Mouse (Mus musculus): ENCODE measurements around the gene Kank4. TPM values are rescaled to one million over a fixed set of nuclear protein-coding genes. Genes with fewer than 3 reads are reported as not detected.

Gene Kank4
- under 1 TPM; 0.07 to 0.58 TPM for polyA plus RNA-seq (2017; shearing (Covaris generic))

GRCm38 (mm10) chr4:98817184-98817911 lies at the start of gene Kank4:
TSS of gene Kank4 (minus strand) at chr4:98817537.

DNA sequence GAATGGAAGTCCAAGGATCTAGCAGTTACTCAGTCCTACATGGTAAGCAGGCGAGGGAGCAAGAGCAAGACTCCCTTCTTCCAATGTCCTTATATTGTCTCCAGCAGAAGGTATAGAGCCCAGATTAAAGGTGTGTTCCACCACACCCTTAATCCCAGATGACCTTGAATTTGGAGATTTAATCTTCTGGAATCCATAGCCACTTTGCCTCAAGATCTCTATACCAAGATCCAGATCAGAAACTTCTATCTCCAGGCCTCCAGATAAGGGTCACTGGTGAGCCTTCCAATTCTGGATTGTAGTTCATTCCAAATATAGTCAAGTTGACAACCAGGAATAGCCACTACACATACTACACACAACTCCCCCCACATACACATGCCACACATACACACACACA lies 6.4 kb upstream of the Kank4 start, which contains the start of gene I0C0044D17Rik:
Gene I0C0044D17Rik, minus strand, starts transcription at position 101 of the 400 bp plus-strand sequence.

GRCm38 (mm10) chr4:98726590-98727237 lies 90.6 kb downstream of the Kank4 start, which contains the start of gene L1td1:
TSS of gene L1td1 (plus strand) at chr4:98726734.

Other genes starting within 250 kb of the Kank4 start
- not detected for gene L1td1, start 90.8 kb downstream of the Kank4 start, polyA plus RNA-seq (2017; shearing (Covaris generic))
- gene I0C0044D17Rik, start 6.3 kb upstream of the Kank4 start, polyA plus RNA-seq (2017; shearing (Covaris generic)) = not detected
- 10 to 100 TPM; 61.3 to 78.2 TPM for gene Usp1, start 106.3 kb upstream of the Kank4 start, polyA plus RNA-seq (2017; shearing (Covaris generic))
- gene Angptl3, start 213.4 kb upstream of the Kank4 start, polyA plus RNA-seq (2017; shearing (Covaris generic)) = 1 to 10 TPM in 1 of 2 experiments, not detected in 1; 1.6 TPM

Data from inflammation-experienced regulatory T-cells (primary cell).